8 mouse cellular contexts compared by ENCODE assay signal in the genomic region with DNA sequence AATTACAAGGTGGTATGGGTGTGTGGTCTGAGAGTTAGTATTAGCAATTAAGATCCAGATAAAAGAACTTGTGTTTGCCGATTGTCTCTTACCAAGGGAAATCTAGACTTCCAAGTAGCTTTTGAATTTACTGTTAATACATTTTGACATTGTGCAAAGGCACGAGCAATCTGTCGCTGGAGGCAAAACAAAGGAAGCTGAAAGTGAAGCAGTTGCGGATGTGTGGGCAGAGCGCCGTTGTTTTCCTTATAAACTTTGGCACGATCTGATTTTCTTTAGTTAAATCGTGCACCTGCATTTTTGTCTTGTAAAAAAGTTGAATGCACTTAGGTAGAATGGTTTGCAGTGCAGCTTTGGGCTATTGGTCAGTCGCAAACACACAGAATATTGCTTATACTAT. TPM values are rescaled to one million over a fixed set of nuclear protein-coding genes. Genes with fewer than 3 reads are reported as not detected.
DNase-seq lines count a peak whose midpoint lies in the region; ATAC-seq lines count a peak whose summit lies in the region.

No protein-coding gene starts in this region.

- peaks cover 36% of the 10 kb centered on the region for H3K4me1 ChIP-seq in kidney, embryonic 15.5 days
- peaks cover 42% of the 10 kb centered on the region for H3K4me1 ChIP-seq in hindbrain, embryonic 13.5 days (replicated peaks)
- H3K4me1 ChIP-seq in midbrain, embryonic 12.5 days: peaks cover 18% of the 10 kb centered on the region

- H3K36me3 ChIP-seq in kidney, embryonic 15.5 days: no peaks in the 10 kb centered on the region
- H3K36me3 ChIP-seq in hindbrain, embryonic 13.5 days: peaks cover 8% of the 10 kb centered on the region
- peaks cover 11% of the 10 kb centered on the region for H3K36me3 ChIP-seq in midbrain, embryonic 12.5 days

- H3K27ac ChIP-seq in kidney, embryonic 15.5 days: peak overlapping the region; percentile 90; the same call in 1 of the 2 replicates
- peak overlapping the region; percentile 95; the same call in 1 of the 2 replicates for H3K27ac ChIP-seq in hindbrain, embryonic 13.5 days
- peak overlapping the region; percentile 94 for H3K27ac ChIP-seq in midbrain, embryonic 12.5 days (replicated peaks)

- H3K4me2 ChIP-seq in kidney, embryonic 15.5 days: peak overlapping the region; percentile 74
- peak overlapping the region; percentile 56 for H3K4me2 ChIP-seq in hindbrain, embryonic 13.5 days
- peak overlapping the region; percentile 60 for H3K4me2 ChIP-seq in midbrain, embryonic 12.5 days (replicated peaks)

- whole genome bisulfite sequencing in kidney, embryonic 15.5 days: 46% methylated on average over 9 of the region's 9 CpGs
- WGBS in hindbrain, embryonic 13.5 days: 56% methylated on average over 9 of the region's 9 CpGs
- 48% methylated on average over 9 of the region's 9 CpGs for WGBS in midbrain, embryonic 12.5 days

- no peaks in the 10 kb centered on the region for H3K9me3 ChIP-seq in kidney, embryonic 15.5 days (replicated peaks)
- H3K9me3 ChIP-seq in hindbrain, embryonic 13.5 days: no peaks in the 10 kb centered on the region
- no peaks in the 10 kb centered on the region for H3K9me3 ChIP-seq in midbrain, embryonic 12.5 days

- DNase-seq in kidney, postnatal 25 days: no peak
- no peak for DNase-seq in ovary, postnatal 10 days (ENCODE audit: low spot score)
- DNase-seq in adrenal gland, adult 2 months: no peak

- no peaks in the 10 kb centered on the region for H3K27me3 ChIP-seq in kidney, embryonic 15.5 days
- no peaks in the 10 kb centered on the region for H3K27me3 ChIP-seq in hindbrain, embryonic 13.5 days
- no peaks in the 10 kb centered on the region for H3K27me3 ChIP-seq in midbrain, embryonic 12.5 days

- H3K9ac ChIP-seq in kidney, embryonic 15.5 days: peak overlapping the region; percentile 73
- peak overlapping the region; percentile 85 for H3K9ac ChIP-seq in hindbrain, embryonic 13.5 days
- H3K9ac ChIP-seq in midbrain, embryonic 12.5 days (replicated peaks): 0 out of 2 replicates have a peak overlapping the region, but pooled peaks have one; percentile 73

- ATAC-seq in kidney, embryonic 15.5 days (replicated peaks; ENCODE audit: low FRiP score): no peak
- ATAC-seq in activated CD4-positive, CD25-positive, alpha-beta regulatory T cell, adult 4 months: peak; percentile 55
- no peak for ATAC-seq in hindbrain, embryonic 13.5 days (ENCODE audit: low FRiP score)
- no peak for ATAC-seq in midbrain, embryonic 12.5 days (ENCODE audit: low FRiP score, low read depth)
- no peak for ATAC-seq in megakaryocyte progenitor cell, adult 5-6 weeks (replicated peaks; ENCODE audit: poor library complexity)

- H3K4me3 ChIP-seq in kidney, embryonic 15.5 days (replicated peaks): peak overlapping the region; percentile 74
- peak overlapping the region; percentile 60 for H3K4me3 ChIP-seq in hindbrain, embryonic 13.5 days
- peak overlapping the region; percentile 68 for H3K4me3 ChIP-seq in midbrain, embryonic 12.5 days

RNA-seq across cellular contexts. Expression of gene Tmem44, which starts 40.6 kb away (rescaled TPM):
- 15.0 and 18.6 TPM in 2 replicates for polyA plus RNA-seq in kidney, embryonic 15.5 days (2015; fragmentation: Nextera tagmentation; extraction: Ambion mirVana)
- under 1 TPM in 1 of 2 experiments, not detected in 1; 0.85 TPM for polyA plus RNA-seq in activated CD4-positive, CD25-positive, alpha-beta regulatory T cell, adult 4 months (2017; shearing (Covaris generic))
- 73.7 and 82.8 TPM in 2 replicates for polyA plus RNA-seq in hindbrain, embryonic 13.5 days (2015; fragmentation: Nextera tagmentation; extraction: Ambion mirVana)
- 52.2 and 55.1 TPM in 2 replicates for polyA plus RNA-seq in midbrain, embryonic 12.5 days (2016; fragmentation: Nextera tagmentation; extraction: Ambion mirVana)
- 0.27 TPM in 1 of 2 replicates, not detected in the other for total RNA-seq in megakaryocyte progenitor cell, adult 5-6 weeks (2015)
- 0.12 and 0.51 TPM in 2 replicates for total RNA-seq in megakaryocyte progenitor cell, adult 5-6 weeks (2017)
- 1 to 10 TPM; 2.7 to 5.7 TPM for total RNA-seq in adrenal gland, adult 2 months (2021)
- 8.5 and 11.4 TPM in 2 replicates for polyA plus RNA-seq in adrenal gland, adult 2 months (2012; rRNA removed)
